Mouse (Mus musculus): ENCODE results near the gene Bbc3.

GRCm38 (mm10) chr7:16308555-16309317 lies 543 bp downstream of the Bbc3 start:
- TF ChIP-seq CTCF (IDR thresholded peaks at IDR 0.05; ENCODE audit: low read depth) (no peak), EP300 (IDR thresholded peaks at IDR 0.05; ENCODE audit: low read depth) (no peak)
